Mouse (Mus musculus) spleen, postnatal 36 days (tissue): ENCODE measurements around the gene Scaf8.
"Not testable (repeated sequence)": the region's sequence is repeated elsewhere in the genome, so short reads cannot be mapped to it uniquely, and the experiment has no call there.

ENCODE experiments used
- DNase-seq, 2 experiments: peaks; one replicate each; pipeline ENCODE4 v3.0.0; 2022; ENCODE audit warnings: low spot score in 2 of 2, mixed read lengths in 1 of 2

The Scaf8 gene

DNA sequence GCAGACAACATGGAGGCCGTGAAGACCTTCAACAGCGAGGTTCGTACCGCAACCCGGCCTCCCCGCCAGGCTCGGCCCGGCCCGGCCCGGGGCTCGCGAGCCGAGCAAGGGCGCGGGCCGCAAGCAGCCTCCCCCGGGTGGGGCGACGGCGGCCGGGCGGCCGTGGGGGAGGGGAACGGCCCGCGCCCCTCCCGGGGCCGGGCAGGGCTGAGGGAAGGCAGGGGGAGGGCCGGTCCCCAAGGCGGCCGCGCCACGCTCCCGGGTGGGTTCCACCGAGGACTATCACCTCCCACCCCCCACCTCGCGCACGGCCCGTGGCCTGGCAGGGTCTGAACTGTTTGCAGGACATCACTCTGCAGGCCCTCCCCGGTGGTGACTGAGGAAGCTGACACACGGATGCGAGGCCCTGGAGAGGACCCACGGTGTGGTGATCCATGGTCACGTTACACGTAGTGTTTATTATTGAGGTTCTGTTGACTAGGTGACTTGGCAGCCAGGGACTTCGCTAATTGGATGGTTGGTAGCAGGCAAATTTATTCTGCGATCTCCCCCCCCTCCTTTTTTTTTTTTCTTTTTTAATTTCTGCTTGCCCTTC is 705 bp downstream of the Scaf8 start:
- DNase-seq: peak; percentile 45 to 59

DNA sequence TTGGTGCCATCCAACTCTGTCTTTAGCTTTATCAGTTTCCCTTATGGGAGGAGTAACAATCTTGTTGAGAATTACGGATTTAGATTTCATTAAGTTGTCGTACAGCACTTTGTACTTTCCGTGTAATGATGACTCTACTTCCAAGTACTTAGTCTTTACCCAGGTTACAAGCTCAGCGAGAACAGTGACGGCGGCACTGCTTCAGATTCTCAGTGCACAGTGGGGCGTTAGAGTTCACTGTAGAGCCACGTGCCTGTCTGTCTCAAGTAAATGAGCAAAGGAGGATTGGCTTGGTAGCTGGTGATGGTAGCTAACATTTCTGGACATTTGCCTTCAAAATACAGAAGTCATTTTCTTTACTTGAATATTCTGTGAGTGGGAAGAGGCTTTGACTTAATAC is 6.2 kb downstream of the Scaf8 start:
- DNase-seq: not testable (repeated sequence)

DNA sequence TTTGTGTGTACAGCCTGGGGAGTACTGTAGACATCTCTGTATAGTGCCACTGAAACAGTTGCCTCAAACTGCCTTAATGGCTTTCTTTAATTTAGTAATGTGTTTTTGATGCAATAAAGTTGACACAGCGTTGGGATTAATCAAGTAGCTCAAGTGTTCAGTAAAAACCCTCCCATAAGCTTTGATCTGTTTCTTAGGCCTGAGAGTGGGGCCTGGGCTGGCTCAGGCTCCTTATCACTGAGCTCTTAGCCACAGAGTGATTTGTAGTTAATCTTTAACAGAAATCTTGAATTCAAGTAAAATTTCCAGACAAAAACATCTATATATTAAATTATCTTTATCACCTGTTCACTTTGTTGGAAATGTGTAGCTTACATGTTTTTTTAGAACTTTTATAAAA is 8.8 kb downstream of the Scaf8 start:
- DNase-seq: not testable (repeated sequence)

DNA sequence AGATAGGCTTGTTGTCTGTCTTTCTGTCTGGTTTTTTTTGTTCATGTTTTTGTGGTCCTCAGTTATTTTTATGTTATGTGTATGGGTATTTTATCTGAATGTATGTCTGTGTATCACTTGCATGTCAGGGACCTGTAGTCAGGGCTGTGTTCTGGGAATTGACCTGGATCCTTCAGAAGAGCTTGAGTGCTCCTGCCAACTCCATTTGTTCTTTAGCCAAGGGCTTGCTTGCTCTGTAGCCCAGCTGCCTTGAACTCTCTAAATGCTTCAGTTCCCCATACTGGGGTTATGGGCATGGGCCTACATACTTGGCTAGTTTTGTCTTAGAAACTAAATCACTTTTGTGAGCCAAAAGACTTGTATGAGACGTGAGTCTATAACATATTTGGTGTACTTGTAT is 13.9 kb downstream of the Scaf8 start:
- DNase-seq: no peak

DNA sequence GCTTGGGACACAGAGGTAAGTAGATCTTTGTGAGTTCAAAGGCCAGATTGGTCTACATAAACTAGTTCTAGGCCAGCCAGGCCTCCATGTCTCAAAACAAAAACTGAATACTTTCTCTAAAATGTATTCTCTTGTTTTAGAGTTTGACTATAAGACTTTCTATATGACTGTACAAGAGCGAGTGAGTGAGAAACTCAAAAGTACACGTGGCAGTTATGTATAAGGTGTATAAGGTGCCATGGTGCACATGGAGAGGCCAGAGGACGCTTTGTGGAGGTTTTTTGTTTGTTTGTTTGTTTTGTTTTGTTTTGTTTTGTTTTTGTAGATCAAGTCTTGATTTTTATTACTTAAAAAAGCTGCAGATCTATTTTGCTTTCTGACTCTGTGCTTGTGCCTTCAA is 15.0 kb downstream of the Scaf8 start:
- no peak for DNase-seq

DNA sequence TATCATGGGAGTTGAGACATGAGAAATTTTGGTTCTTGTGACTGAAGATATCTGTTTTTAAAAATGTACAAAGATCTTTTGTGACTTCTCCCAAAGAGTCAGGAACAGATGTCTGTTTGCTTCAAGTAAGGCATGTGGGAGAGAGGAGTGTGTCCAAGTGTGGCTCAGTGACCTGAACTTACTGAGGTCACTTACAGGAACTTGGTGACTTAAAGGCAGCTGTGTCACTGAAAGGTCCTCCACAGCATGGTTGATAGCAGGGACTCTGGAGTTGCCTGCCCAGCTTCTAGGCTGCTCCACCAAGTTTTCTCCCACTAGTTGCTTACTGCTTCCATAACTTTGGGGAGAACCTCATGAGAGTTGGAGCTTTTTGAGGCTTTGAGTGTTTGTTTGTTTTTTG is 20.6 kb downstream of the Scaf8 start:
- DNase-seq: no peak

DNA sequence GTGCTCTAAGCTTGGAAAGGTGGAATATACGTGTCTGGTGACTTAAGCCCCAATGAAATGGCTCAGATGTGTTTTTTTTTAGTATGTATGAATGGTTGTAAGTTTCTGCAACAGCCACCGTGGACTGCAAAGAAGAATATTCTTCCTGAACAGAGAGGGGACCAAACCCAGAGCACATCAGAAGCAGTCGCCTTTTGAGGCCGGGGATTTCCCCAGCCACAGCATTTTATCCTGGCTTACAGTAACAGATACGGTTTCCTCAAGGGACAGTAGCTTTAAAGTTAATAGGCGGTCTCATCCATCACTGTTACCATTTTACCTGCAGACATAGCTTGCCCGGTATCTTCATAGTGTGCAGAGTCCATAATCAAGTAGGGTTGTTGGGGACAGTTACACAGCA is 21.4 kb downstream of the Scaf8 start:
- no peak for DNase-seq

DNA sequence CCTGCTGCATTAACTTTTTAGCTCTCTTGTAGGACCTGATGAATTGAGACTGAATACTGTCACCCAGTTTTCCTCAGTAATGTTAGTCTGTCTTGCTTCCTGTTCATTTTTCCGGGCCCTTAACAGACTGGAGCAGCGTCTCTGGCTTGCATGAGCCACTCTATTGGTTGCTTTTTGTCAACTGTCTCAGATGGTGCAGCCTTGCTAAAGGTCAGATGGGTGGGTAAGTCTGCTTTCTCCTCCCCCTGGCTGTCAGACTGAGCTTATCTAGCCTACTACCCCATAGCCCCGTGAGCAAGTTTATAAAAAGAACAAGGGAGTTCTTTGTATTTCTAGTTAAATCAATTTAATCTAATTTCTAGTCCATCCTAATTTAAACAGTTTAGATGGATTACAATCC is 23.6 kb downstream of the Scaf8 start:
- no peak for DNase-seq

DNA sequence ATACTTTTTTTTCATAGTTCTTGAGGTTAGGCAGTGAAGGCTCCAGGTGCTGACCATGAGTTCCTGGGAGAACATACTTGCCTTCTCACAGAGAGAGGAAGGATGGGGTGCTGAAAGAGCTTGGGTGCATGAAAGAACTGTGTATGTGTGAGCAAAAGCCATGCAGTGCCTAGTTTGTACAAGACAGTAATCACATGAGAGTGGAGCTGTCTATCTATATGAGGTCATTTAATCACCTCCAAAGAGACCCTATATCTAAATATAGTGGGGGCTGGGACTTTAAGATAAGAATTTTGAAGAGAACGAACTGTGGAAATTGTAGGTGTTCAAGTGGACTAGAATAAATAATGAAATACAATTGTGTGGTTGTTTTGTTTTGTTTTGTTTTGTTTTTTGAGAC is 25.3 kb downstream of the Scaf8 start:
- no peak for DNase-seq

DNA sequence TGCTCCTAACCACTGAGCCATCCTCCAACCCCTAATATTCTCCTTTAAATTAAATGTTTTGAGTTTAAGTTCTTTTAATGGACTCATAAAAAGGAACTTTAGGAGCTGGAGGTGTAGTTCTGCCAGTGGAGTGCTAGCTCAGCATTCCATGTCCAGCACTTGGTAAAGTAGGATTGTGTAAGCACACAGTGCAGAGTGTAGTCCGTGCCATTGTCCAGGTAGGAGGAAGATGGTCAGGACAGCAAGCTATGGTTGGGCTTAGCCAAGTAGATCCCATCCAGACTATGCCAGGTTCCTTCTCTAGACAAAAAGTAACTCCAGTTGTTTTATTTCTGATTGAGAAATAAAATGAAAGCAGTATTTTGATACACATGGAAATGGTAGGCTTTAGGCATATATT is 34.1 kb downstream of the Scaf8 start:
- DNase-seq: no peak

DNA sequence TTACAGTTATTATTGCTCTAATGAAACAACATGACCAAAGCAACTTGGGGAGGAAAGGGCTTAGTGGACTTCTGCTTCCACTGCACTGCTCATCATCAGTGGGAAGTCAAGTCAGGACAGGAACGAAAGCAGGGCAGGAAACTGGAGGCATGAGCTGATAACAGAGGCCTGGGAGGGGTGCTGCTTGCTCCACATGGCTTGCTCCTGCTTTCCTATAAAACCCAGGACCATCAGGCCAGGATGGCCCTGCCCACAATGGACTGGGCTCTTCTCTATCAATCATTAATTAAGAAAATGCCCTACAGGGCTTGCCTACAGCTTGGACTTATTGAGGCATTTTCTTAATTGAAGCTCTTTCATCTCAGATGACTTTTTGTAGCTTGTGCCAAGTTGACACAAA is 34.8 kb downstream of the Scaf8 start:
- DNase-seq: no peak

DNA sequence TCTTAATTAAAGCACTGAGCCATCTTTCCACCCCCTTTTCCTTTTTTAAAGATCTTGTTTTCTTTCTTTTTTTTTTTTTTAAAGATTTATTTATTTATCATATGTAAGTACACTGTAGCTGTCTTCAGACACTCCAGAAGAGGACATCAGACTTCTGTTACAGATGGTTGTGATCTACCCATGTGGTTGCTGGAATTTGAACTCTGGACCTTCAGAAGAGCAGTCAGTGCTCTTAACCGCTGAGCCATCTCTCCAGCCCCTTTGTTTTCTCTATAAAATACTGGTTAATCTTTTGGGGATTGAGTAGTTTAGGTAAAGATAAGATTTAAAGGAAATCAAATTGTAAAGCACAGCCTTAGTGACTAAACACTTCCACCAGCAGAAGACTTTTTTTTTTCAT is 35.9 kb downstream of the Scaf8 start:
- not testable (repeated sequence) for DNase-seq

DNA sequence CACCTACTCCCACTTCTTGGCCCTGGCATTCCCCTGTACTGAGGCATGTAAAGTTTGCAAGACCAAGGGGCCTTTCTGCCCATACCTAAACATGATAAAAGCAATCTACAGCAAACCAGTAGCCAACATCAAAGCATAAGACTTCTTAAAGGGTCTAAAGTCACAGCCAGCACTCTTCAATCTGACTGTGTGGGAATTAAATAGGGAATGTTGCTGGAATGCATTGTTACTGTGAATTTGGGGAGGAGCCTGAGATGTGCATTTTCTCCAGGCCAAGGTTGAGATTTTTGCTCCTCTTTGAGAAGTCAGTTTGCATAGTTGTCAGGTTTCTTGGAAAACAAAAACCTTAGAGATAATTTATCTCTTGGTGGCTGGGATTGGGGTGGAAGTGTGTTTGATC is 36.4 kb downstream of the Scaf8 start:
- no peak for DNase-seq

DNA sequence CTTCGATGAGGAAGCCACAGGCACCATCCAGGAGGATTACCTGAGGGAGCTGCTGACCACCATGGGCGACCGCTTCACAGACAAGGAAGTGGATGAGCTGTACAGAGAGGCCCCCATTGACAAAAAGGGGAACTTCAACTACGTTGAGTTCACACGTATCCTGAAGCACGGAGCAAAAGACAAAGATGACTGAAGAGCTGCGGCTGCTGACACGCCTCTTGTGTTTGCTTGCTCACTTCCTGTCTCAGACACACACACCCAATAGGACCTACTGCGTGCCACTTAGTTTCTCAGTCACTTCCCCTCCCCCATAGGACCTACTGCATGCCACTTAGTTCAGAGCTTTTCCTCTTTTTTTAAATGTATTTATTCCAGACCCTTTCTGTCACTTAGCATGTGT is 41.4 kb downstream of the Scaf8 start:
- peak; percentile 59 to 64 for DNase-seq

DNA sequence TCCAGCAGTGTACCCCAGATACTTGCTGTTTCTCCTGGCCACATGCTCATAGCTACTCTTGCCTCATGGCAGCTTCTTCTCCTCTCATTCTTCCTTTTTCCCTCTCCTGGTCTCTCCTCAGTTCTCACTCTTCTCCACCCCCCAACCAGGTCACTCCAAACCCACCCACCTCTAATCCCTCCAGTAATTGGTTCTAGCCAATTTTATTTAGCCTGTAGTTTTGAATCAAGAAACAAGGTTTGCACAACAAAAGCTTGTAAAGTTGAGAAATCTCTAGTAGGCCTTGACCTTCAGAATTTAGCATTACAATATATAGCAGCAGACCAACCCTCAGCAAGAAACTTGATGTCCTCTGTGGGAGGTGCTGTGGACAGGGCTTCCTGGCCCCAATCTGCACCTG is 42.2 kb downstream of the Scaf8 start:
- no peak for DNase-seq

DNA sequence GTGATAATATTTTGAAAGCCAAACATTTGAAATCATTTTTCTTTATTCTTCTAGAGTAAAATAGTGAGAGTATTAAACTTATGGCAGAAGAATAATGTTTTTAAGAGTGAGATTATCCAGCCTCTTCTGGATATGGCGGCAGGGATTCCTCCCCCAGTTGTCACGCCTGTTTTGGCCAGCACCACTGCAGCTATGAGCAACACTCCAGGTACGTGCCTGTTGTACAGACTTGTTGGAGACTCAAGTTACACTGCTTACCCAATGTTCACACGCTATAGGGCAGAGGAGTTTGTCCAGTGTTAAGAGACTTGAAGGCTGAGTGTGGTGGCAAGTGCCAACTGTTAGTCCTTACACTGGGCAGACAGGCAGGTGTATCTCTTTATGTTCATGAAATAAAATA is 48.1 kb downstream of the Scaf8 start:
- DNase-seq: no peak

DNA sequence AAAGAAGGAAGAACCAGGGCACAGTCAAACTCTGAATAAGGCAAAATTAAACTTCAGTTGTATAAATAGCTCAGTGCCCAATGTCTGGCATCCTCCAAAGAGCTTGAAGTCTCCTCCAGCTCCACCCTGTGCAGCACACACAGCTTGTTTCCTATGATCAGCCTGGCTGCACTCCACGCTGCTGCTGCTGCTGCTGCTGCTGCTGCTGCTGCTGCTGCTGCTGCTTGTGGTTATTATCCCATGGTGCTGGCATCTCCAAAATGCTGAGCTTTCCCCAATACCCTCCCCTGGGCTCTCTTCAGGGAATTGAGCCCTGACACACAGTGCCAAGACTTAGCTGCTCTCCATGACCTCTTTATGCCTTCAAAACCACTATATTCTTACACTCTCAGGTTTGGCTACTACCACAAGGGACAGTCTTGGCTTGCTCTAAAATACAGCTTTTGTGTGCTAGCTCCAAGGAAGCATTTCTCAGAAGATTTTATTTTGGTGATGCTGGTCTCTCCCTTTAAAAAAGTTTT is 65.7 kb downstream of the Scaf8 start:
- DNase-seq: not testable (repeated sequence)

DNA sequence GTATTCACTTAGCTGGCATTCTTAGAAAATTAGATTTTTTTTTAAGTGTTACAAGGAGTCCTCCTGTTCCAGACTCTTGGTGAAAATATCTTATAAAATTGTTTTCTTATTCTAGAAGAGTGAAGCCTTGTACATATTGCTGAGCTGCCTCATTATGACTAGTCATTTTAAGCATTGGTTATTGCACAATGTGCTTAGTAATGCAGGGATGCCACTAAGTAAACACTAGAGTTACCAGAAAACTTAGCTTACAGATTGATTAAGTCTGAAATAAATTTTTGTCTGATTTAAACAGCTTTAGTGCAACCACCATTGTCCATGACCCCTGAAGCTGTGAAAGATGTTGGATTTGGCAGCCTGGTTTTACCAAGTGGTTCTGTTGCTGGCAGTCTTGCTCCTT is 80.7 kb downstream of the Scaf8 start:
- DNase-seq: not testable (repeated sequence)

DNA sequence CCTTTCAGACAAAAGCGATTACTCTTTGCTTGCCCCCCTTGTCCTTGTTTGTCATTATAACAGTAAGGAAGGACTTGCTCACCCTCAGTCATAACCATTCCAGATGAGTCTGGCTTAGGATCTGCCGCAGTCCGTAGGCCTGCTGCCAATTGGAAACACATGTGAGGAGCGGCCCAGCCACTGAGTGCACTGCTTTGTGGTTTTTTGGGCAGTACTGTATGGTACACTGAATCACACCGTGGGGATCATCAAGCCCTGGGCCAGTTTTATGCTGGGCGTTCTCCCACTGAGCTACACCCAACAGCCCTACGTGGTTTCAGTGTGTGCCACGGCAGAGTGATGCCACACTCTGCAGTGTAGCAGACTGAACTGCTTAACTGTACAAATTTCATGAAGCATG is 85.6 kb downstream of the Scaf8 start:
- no peak for DNase-seq

DNA sequence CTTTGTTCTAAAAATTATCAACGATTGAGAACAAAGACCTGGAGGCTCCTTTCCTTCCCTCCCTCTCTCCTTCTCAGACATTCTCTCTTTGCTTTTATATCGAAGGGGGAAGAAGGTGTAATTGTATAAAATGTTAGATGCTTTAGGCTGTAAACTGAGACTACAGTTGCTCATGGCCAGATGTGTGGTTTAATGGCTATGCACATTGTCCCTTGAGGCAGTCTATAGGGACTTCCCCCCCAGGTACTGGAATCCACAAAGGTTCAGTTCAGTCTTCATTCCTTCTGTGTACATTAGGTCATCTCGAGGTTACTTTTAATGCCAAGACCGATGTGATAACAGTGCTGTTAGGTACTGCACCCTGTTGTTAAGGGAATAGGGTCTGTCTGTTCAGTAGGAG is 89.1 kb downstream of the Scaf8 start:
- peak in 1 of 2 experiments; percentile 18 for DNase-seq

DNA sequence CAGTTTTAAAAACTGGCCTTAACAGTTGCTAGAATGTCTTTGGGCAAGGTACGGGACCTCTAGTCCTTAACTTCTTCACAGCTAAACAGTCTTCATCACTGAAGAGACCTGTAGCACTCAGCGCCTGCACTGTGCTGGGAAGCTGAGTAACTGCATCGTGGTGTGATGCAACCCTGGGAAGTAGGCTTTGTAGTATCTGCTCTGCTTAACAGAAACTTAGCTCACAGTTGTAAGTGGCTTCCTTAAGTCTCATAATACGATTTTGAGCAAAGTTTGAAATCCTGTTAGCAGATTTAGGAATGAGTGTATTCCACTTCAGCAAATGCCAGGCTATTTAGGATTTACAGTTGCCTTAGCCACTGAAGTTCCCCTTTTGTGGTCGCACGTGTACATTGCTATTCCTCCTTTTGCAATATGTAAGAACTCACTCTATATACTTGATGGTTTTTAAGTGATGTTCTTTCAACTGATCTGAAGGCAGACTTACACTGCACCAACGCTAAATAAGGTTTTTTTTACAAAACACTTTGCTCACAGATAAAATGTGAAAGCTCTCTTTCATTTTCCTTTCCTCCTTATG is 90.1 kb downstream of the Scaf8 start:
- DNase-seq: peak; percentile 11 to 17

DNA sequence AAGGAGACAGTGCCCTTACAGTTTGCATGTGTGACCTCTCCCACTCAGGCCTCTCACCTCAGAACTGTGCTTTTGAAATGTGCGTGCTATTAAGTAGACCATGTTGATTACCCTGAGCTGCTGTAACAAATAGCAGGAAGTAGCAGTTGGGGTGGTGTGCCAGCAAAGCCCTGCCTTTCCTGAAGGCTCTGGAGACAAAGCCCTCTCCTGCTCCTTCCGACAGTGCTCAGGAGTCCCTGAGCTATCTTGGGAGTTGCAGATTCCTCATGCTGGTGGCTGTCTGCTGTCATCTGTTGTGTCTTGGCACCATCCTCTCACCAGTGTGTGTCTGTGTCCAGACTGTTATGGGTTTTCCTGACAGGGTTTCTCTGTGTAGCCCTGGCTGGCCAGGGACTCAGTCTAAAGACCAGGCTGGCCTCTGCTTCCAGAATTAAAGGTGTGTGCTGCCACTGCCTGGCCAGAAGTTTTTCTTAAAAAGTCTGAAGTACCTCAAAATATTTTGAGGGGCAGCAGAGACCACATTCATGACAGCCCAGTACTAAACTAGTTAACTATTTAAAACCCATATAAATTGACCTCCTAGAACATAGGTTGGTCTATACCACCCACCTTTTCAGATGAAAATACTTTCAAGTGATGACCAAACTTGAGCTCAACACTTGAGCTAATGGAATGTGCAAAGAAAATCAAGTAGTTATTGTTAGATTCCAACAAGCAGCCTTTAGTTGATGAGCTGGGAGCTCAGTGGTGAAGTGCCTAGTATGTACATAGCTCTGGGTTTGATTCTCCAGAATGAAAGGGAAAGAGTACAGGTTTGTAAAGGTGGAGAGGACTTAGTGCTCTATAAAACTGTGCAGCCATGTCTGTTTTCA is 92.0 kb downstream of the Scaf8 start:
- DNase-seq: no peak
